Mouse (Mus musculus) lung, postnatal 0 days (tissue): ENCODE measurements at regions not wholly inside any gene's neighbourhood (a gene's known extent, or its start where the extent isn't known, plus 50 kb on each side); places are given as distances from the start of the nearest gene placed in this dataset.

Experiments
- ATAC-seq: fragments of 200-750 bp; cut with Nextera tagmentation; 2 replicates; pipeline ENCODE4 v1.8.0; 2017; ENCODE audit warnings: moderate library complexity
- DNase-seq: peaks from one replicate; pipeline ENCODE4 v3.0.0-alpha.2; 2016; ENCODE audit warnings: low spot score
- H3K27ac ChIP-seq: fragments of 300-500 bp; sonication (generic); 2 replicates; pipeline ENCODE4 v1.5.1; 2014; ENCODE audit warnings: antibody characterized with exemption, mild to moderate bottlenecking, low read length, mixed read lengths
- H3K27me3 ChIP-seq: fragments of 300-500 bp; sonication (generic); replicated peaks from 2 replicates; pipeline ENCODE4 v1.6.1; 2014; ENCODE audit warnings: low read length, mixed read lengths; ENCODE audit not compliant: insufficient read depth
- H3K36me3 ChIP-seq: fragments of 300-500 bp; sonication (generic); 2 replicates; pipeline ENCODE4 v1.6.1; 2014; ENCODE audit warnings: low read length, mixed read lengths; ENCODE audit not compliant: insufficient read depth
- H3K4me1 ChIP-seq: fragments of 300-500 bp; sonication (generic); 2 replicates; pipeline ENCODE4 v1.6.1; 2014; ENCODE audit warnings: antibody characterized with exemption, low read depth, low read length, mixed read lengths; ENCODE audit not compliant: insufficient read depth
- H3K4me2 ChIP-seq: fragments of 300-500 bp; sonication (generic); replicated peaks from 2 replicates; pipeline ENCODE4 v1.6.1; 2014; ENCODE audit warnings: low read depth, mild to moderate bottlenecking, low read length, moderate library complexity, mixed read lengths
- H3K4me3 ChIP-seq: fragments of 300-500 bp; sonication (generic); 2 replicates; pipeline ENCODE4 v1.5.1; 2014; ENCODE audit warnings: low read depth, low read length
- H3K9ac ChIP-seq: fragments of 300-500 bp; sonication (generic); replicated peaks from 2 replicates; pipeline ENCODE4 v1.6.1; 2014; ENCODE audit warnings: low read depth, mild to moderate bottlenecking
- H3K9me3 ChIP-seq: fragments of 300-500 bp; sonication (generic); 2 replicates; pipeline ENCODE4 v1.6.1; 2016; ENCODE audit warnings: low read length, mixed read lengths
- CTCF ChIP-seq: IDR thresholded peaks from 2 replicates; pipeline ENCODE4 v1.5.1; 2016; ENCODE audit warnings: antibody characterized with exemption, mild to moderate bottlenecking
- EP300 ChIP-seq: IDR thresholded peaks from 2 replicates; pipeline ENCODE4 v1.6.1; 2016; ENCODE audit warnings: antibody characterized with exemption, mild to moderate bottlenecking, control low read depth
- WGBS: fragments of 180-500 bp; shearing (Covaris S2); extraction: QIAGEN DNeasy Blood & Tissue Kit; methylation state at CpG from one replicate; pipeline ENCODE4 v1.1.7; 2014; 5-methylcytosine and 5-hydroxymethylcytosine counted together

GRCm38 (mm10) chr9:61200295-61200955, 171.7 kb upstream of the Tle3 start:
- DNase-seq: peak; percentile 14
- H3K9ac ChIP-seq: no peak overlapping the region
- no peak overlapping the region for H3K27ac ChIP-seq
- no peak overlapping the region for H3K4me2 ChIP-seq
- no peaks in the 10 kb centered on the region for H3K4me1 ChIP-seq
- no peak for TF ChIP-seq CTCF
- TF ChIP-seq EP300: no peak
- 0 out of 2 replicates have a peak, but pooled peaks cover 6% of the 10 kb centered on the region for H3K27me3 ChIP-seq
- peak; percentile 46 for ATAC-seq
- 23% methylated on average over 5 of the region's 5 CpGs for WGBS
- no peaks in the 10 kb centered on the region for H3K36me3 ChIP-seq
- no peak overlapping the region for H3K4me3 ChIP-seq
- H3K9me3 ChIP-seq: no peaks in the 10 kb centered on the region

- TF ChIP-seq EP300 (no peak), CTCF (no peak)
- 62% methylated on average over 8 of the region's 8 CpGs for WGBS
- H3K27me3 ChIP-seq: 0 out of 2 replicates have a peak, but pooled peaks cover 3% of the 10 kb centered on the region
- no peak for ATAC-seq
- no peak overlapping the region for H3K4me3 ChIP-seq
- H3K27ac ChIP-seq: no peak overlapping the region
- no peak for DNase-seq
- no peaks in the 10 kb centered on the region for H3K36me3 ChIP-seq
- no peaks in the 10 kb centered on the region for H3K9me3 ChIP-seq
- no peak overlapping the region for H3K9ac ChIP-seq
- H3K4me2 ChIP-seq: no peak overlapping the region
- H3K4me1 ChIP-seq: no peaks in the 10 kb centered on the region
These were observed 167.1 kb upstream of the Tle3 start for GRCm38 (mm10) chr9:61205049-61205448.

DNA sequence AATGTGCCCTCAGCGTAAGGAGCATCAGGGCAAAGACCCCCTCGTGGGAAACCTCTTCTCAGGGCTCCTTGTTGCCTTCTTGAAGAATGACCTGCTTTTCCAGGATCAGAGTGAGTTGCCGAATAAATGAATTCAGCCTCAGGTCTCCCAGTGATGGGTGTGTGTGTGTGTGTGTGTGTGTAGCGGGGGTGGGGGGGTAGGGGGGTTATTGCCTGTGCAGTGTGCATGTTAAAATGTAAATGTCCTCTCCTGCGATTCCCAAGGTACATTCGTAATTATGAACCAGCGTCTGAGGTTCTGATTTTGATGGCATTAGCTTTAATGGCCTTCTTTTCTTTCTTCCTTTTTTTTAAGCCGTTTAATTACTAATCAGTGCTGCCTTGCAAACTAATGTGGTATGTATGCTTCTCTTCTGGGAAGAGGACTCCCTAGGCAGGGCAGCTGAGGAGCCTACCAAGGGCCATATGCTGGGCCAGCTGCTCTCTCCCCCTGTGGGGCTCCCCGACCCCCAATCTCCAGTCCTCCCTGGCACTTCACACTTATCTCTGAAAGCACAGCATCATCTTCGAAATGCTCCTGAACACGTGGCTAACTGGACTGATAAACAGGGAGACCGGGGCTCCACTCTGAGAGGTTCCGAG, 165.3 kb upstream of the Tle3 start:
- Histone ChIP-seq H3K27me3 (0 out of 2 replicates have a peak, but pooled peaks cover 3% of the 10 kb centered on the region), H3K9ac (no peak overlapping the region), H3K4me2 (no peak overlapping the region), H3K4me1 (no peaks in the 10 kb centered on the region), H3K4me3 (no peak overlapping the region), H3K9me3 (no peaks in the 10 kb centered on the region), H3K27ac (no peak overlapping the region), H3K36me3 (no peaks in the 10 kb centered on the region)
- ATAC-seq (no peak), DNase-seq (no peak)
- WGBS: 70% methylated on average over 13 of the region's 13 CpGs
- TF ChIP-seq CTCF: no peak
- TF ChIP-seq EP300: no peak

- 0 out of 2 replicates have a peak, but pooled peaks cover 3% of the 10 kb centered on the region for H3K27me3 ChIP-seq
- no peak overlapping the region for H3K27ac ChIP-seq
These were observed 164.6 kb upstream of the Tle3 start for GRCm38 (mm10) chr9:61207423-61208150.

GRCm38 (mm10) chr9:61211627-61212026, 160.5 kb upstream of the Tle3 start:
- no peaks in the 10 kb centered on the region for H3K27me3 ChIP-seq
- WGBS: 58% methylated on average over 4 of the region's 4 CpGs

More at GRCm38 (mm10) chr9:61207423-61208150, 164.6 kb upstream of the Tle3 start:
- no peaks in the 10 kb centered on the region for H3K9me3 ChIP-seq
- WGBS: 93% methylated on average over 13 of the region's 13 CpGs
- ATAC-seq: no peak
- H3K4me3 ChIP-seq: no peak overlapping the region
- no peak overlapping the region for H3K9ac ChIP-seq
- H3K4me2 ChIP-seq: no peak overlapping the region
- H3K4me1 ChIP-seq: no peaks in the 10 kb centered on the region
- no peak for DNase-seq
- no peaks in the 10 kb centered on the region for H3K36me3 ChIP-seq
- TF ChIP-seq CTCF: no peak

DNA sequence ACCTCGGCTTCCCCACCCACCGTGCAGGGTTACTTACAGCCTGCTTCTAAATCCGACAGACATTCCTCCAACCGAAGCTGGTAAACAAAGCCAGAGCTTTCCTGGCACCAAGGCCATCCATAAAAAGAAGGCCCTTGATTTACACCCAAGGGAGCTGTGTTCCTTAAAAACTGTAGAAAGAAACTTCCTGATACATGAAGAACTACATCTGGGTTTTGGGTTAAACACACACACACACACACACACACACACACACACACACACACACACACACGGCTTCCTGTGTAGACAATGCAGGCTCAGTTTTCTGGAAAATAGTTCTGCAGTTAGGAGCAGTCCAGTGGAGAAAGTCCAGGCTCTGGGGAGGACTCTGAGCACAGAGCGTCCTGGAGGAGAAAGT, 157.2 kb upstream of the Tle3 start:
- no peaks in the 10 kb centered on the region for H3K36me3 ChIP-seq
- ATAC-seq (peak; percentile 78), DNase-seq (peak; percentile 74)
- 18% methylated on average over 6 of the region's 6 CpGs for WGBS
- TF ChIP-seq EP300: no peak
- TF ChIP-seq CTCF: no peak
- H3K9ac ChIP-seq: no peak overlapping the region
- no peaks in the 10 kb centered on the region for H3K4me1 ChIP-seq
- no peak overlapping the region for H3K27ac ChIP-seq
- no peak overlapping the region for H3K4me2 ChIP-seq
- no peaks in the 10 kb centered on the region for H3K9me3 ChIP-seq
- H3K27me3 ChIP-seq: no peaks in the 10 kb centered on the region
- H3K4me3 ChIP-seq: no peak overlapping the region

More at GRCm38 (mm10) chr9:61211627-61212026, 160.5 kb upstream of the Tle3 start:
- H3K27ac ChIP-seq: no peak overlapping the region
- ATAC-seq (no peak), DNase-seq (no peak)
- H3K4me1 ChIP-seq: no peaks in the 10 kb centered on the region
- H3K36me3 ChIP-seq: no peaks in the 10 kb centered on the region
- no peak overlapping the region for H3K4me2 ChIP-seq
- no peak overlapping the region for H3K9ac ChIP-seq
- H3K9me3 ChIP-seq: no peaks in the 10 kb centered on the region
- H3K4me3 ChIP-seq: no peak overlapping the region
- TF ChIP-seq CTCF (no peak), EP300 (no peak)
